Mouse (Mus musculus) left cerebral cortex, adult 18-20 months (tissue): ENCODE results near the gene Cmya5. TPM values are rescaled to one million over a fixed set of nuclear protein-coding genes. Genes with fewer than 3 reads are reported as not detected.
"Not testable (repeated sequence)": the region's sequence is repeated elsewhere in the genome, so short reads cannot be mapped to it uniquely, and the experiment has no call there.

ENCODE experiments used
- DNase-seq, 2 experiments: peaks; one replicate each; pipeline ENCODE4 v3.0.0; 2021 to 2022; ENCODE audit warnings: low spot score in 2 of 2, mixed read lengths in 1 of 2
- long read RNA-seq, 2 experiments: library from polyadenylated mRNA; stranded (forward); transcript quantifications; one replicate each; pipeline ENCODE4 v2.0.0; 2021
- total RNA-seq, 2 experiments: library from RNA; stranded (reverse); gene quantifications; 2 replicates each; pipeline ENCODE4 v1.2.3; 2021

Gene Cmya5
- 1 to 10 TPM; 4.7 to 5.3 TPM for total RNA-seq
- long read RNA-seq, experiment 1, partial matches to known transcripts: 4 of 6 reads
- long read RNA-seq, experiment 1, other reads (novel, unspliced or antisense): 2 of 6 reads
- long read RNA-seq, experiment 2: 0 reads

GRCm38 (mm10) chr13:93144336-93145167, at the start of gene Cmya5:
Gene Cmya5, minus strand, starts transcription at chr13:93144724.
- peak; percentile 63 to 79 for DNase-seq

GRCm38 (mm10) chr13:93192646-93193026, 48.1 kb upstream of the Cmya5 start:
- DNase-seq: no peak

GRCm38 (mm10) chr13:93191831-93192645, 47.5 kb upstream of the Cmya5 start, which contains the start of gene Tent2:
Gene Tent2, minus strand, starts transcription at chr13:93192385.
- peak; percentile 94 to 96 for DNase-seq

GRCm38 (mm10) chr13:93189416-93189815, 44.9 kb upstream of the Cmya5 start:
- no peak for DNase-seq

DNA sequence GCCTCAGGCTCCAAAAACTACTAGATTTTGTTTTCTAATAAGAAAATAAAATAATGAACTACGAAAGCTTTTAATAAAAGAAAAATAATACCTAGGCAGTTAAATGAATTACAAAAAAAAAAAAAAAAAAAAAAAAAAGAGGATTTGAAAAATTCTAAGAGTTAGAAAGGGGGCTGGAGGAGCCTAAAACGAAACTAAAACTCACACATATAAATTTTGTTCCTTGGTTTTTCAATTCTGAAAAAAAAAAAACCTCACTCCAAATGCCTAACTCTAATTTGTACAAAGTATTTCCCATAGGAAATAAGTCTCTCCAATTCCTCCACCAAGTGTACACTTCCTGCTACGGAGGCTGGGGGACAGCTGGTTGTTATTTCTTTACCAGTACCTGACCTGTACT, 44.2 kb upstream of the Cmya5 start:
- DNase-seq: no peak

GRCm38 (mm10) chr13:93187792-93188191, 43.3 kb upstream of the Cmya5 start:
- DNase-seq: not testable (repeated sequence)

- no peak for DNase-seq
Observed at GRCm38 (mm10) chr13:93180351-93180750, 35.8 kb upstream of the Cmya5 start.

- DNase-seq: no peak
Observed at GRCm38 (mm10) chr13:93179522-93179921, 35.0 kb upstream of the Cmya5 start.

DNA sequence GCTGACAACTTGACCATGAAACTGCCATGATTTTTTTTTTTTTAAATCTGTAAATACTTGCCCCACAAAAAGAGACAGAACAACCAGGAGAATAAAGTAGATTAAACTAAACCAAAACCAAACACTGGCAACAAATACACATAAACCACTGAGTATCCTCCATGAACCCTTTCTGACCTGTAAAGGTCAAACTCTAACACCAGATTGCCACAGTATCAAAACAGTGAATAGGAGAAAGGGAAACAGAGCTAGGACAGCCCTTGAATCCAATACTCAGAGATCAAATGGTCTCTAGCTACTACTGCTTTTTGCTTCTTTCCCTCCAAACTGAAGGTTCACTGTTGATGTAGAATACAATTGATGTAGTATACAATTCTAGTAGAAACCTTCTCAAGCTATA, 33.0 kb upstream of the Cmya5 start:
- DNase-seq: no peak

GRCm38 (mm10) chr13:93163303-93163702, 18.8 kb upstream of the Cmya5 start:
- DNase-seq: no peak

GRCm38 (mm10) chr13:93162456-93162855, 17.9 kb upstream of the Cmya5 start:
- no peak for DNase-seq

DNA sequence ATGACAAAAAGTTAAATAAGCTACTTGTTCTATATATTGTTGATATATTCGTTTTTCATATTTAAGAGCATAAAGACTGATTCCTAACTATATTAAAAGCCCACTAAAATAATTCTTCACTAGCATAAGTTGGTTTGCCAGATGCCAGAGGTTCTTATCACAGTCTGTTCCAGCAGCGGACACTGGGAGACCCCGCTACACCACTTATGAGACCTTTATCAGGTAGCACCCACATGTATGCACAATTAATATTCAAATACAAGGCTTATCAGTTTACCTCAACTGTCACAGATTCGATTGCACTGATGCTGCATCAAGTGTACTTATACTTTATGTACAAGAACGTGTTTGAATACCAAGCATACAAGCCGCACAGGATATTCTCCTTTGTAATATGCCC, 13.7 kb upstream of the Cmya5 start:
- DNase-seq: no peak

DNA sequence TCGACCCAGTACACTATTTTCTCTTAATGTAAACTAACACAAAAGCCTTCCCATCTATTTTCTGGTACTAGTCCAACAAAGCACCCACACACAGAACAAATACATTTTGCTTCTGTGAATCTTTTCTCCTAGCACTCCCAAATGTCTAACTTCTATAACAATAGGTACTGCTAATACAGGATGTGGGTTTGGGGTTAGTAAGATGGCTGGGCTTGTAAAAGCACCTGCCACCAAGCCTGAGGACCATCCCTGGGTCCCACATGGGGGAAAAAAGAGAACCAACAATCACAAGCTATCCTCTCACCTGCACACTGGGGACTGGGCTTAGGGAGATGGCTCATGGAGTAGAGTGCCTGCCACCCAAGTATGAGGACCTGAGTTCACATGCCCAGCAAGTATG, 8.8 kb upstream of the Cmya5 start:
- DNase-seq: no peak

DNA sequence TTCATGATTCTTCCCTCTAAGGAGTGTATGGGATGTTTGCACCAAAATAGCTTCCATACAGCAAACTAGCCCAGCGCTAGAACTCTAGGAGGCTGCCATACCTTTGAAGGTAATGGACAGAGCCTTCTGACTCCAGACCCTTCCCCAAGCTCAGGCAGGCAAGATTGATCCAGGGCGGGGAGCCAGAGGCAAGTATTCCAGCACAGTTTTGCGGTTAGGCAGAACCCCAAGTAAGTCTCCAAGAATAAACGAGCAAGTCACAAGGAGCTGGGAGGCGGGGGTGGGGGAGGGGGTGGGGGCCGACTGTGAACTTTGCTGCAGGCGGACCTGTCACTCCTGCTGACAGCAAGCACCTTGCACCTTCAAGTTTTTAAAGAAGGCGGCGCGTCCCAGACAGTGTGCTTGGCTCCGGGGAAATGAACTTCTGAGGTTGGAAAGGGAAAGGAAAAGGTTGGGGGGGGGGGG, 673 bp downstream of the Cmya5 start:
- DNase-seq: no peak

GRCm38 (mm10) chr13:93141184-93141583, 3.3 kb downstream of the Cmya5 start:
- DNase-seq: no peak

GRCm38 (mm10) chr13:93138059-93138458, 6.5 kb downstream of the Cmya5 start:
- no peak for DNase-seq

DNA sequence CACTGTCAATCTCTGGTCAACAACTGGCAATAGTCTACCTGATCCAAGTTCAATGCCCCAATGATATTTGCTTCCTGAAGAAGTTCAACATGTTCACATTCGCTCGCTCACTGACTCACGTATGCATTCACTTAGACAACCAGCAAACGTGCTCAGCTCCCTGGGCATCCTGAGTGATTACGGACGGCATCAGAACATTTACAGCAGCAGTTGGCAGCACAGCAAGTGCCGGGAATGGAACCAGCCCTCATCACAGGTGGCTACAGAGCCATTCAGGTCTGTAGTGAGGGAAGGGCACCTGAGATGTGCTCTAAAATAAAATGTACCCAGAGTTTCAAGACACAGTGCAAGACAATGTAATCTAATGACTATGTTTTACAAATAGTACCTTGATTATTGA, 7.4 kb downstream of the Cmya5 start:
- DNase-seq: no peak

DNA sequence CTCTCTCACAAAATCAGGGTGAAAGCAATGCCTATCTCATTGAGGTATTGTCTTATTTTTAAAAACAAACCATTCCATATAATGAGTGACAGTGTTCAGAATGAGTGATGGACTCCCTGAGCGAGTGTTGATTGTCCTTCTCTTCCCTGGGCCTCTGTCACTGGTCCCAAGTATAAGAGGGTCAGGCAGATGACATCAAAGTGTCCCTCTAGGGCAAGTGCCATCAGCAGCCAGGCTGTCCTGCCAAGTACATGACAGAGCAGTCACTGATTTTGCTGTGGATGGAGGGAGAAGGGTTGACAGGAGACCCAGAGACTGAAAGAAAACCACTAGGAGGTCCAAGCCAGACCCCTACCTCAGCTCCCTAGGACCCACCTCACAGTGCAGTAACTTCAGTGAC, 8.3 kb downstream of the Cmya5 start:
- no peak for DNase-seq

- DNase-seq: no peak
Observed at GRCm38 (mm10) chr13:93135501-93135900, 9.0 kb downstream of the Cmya5 start.

- no peak for DNase-seq
Observed at GRCm38 (mm10) chr13:93130674-93131073, 13.8 kb downstream of the Cmya5 start.

DNA sequence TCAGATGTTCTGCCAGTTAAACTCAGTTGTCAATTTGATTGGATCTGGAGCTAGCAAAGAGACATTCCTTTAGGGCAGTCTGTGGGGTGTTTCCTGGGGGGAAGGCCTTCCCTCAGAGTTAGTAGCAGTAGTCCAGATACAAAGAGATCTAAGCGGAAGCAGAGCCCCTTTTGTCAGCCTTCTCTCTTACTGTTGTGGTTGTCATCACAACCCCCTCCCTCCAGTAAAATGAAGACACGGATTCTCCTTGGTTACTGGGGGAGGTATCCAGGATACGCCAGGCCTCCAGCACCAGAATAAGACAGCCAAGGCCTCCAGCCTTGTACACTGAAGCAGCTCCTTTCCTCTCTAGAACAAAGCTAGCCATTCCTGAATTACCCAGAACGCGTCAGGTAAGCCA, 15.6 kb downstream of the Cmya5 start:
- DNase-seq: no peak
